Mouse (Mus musculus): ENCODE data around the gene Tle6. TPM values are rescaled to one million over a fixed set of nuclear protein-coding genes. Genes with fewer than 3 reads are reported as not detected.
A peak's percentile ranks its signal among the peaks of the same experiment; 100 is the strongest.

The Tle6 gene
- polyA plus RNA-seq, 1 experiment, result 14.3 TPM

GRCm38 (mm10) chr10:81593935-81594334 is 6.9 kb downstream of the Tle6 start:
- 89% methylated on average over 18 of the region's 18 CpGs for WGBS
- peaks cover 12% of the 10 kb centered on the region; the same call in 1 of the 2 replicates for H3K4me1 ChIP-seq (ENCODE audit: control insufficient read depth, insufficient read depth, insufficient read length)
- peaks cover 7% of the 10 kb centered on the region; the same call in 1 of the 2 replicates for H3K27me3 ChIP-seq (ENCODE audit: control insufficient read depth, insufficient read depth, low read length)
- H3K4me3 ChIP-seq (ENCODE audit: extremely low read depth, insufficient read depth, insufficient read length), result no peak overlapping the region
- DNase-seq (ENCODE audit: low read depth in 1 of 2, low spot score in 2 of 2), result no peak
- H3K27ac ChIP-seq (ENCODE audit: insufficient read depth, low read length), result no peak overlapping the region
- H3K36me3 ChIP-seq (ENCODE audit: control insufficient read depth, insufficient read depth, low read length), result no peaks in the 10 kb centered on the region
- no peak for TF ChIP-seq POLR2A (IDR thresholded peaks at IDR 0.05; ENCODE audit: low read depth, low read length)
- TF ChIP-seq CTCF (IDR thresholded peaks at IDR 0.05; ENCODE audit: extremely low read depth, insufficient read depth, insufficient read length, insufficient replicate concordance), result no peak

GRCm38 (mm10) chr10:81593223-81593622 is 7.7 kb downstream of the Tle6 start:
- Histone ChIP-seq H3K4me3 (ENCODE audit: extremely low read depth, insufficient read depth, insufficient read length) (no peak overlapping the region), H3K27ac (ENCODE audit: insufficient read depth, low read length) (no peak overlapping the region), H3K27me3 (ENCODE audit: control insufficient read depth, insufficient read depth, low read length) (peaks cover 7% of the 10 kb centered on the region; the same call in 1 of the 2 replicates), H3K36me3 (ENCODE audit: control insufficient read depth, insufficient read depth, low read length) (no peaks in the 10 kb centered on the region), H3K4me1 (ENCODE audit: control insufficient read depth, insufficient read depth, insufficient read length) (peaks cover 12% of the 10 kb centered on the region; the same call in 1 of the 2 replicates)
- 83% methylated on average over 4 of the region's 4 CpGs for WGBS
- TF ChIP-seq POLR2A (IDR thresholded peaks at IDR 0.05; ENCODE audit: low read depth, low read length), result no peak
- TF ChIP-seq CTCF (IDR thresholded peaks at IDR 0.05; ENCODE audit: extremely low read depth, insufficient read depth, insufficient read length, insufficient replicate concordance), result no peak
- DNase-seq (ENCODE audit: low read depth in 1 of 2, low spot score in 2 of 2), result no peak

GRCm38 (mm10) chr10:81592631-81593030 is 8.2 kb downstream of the Tle6 start:
- H3K27me3 ChIP-seq (ENCODE audit: control insufficient read depth, insufficient read depth, low read length), result peaks cover 7% of the 10 kb centered on the region; the same call in 1 of the 2 replicates
- 77% methylated on average over 7 of the region's 7 CpGs for WGBS

GRCm38 (mm10) chr10:81591846-81592245 is 9.0 kb downstream of the Tle6 start:
- Histone ChIP-seq H3K4me3 (ENCODE audit: extremely low read depth, insufficient read depth, insufficient read length) (no peak overlapping the region), H3K36me3 (ENCODE audit: control insufficient read depth, insufficient read depth, low read length) (no peaks in the 10 kb centered on the region), H3K4me1 (ENCODE audit: control insufficient read depth, insufficient read depth, insufficient read length) (peaks cover 3% of the 10 kb centered on the region; the same call in 1 of the 2 replicates), H3K27me3 (ENCODE audit: control insufficient read depth, insufficient read depth, low read length) (peaks cover 5% of the 10 kb centered on the region; the same call in 1 of the 2 replicates), H3K27ac (ENCODE audit: insufficient read depth, low read length) (no peak overlapping the region)
- 78% methylated on average over 9 of the region's 9 CpGs for WGBS
- DNase-seq (ENCODE audit: low read depth in 1 of 2, low spot score in 2 of 2), result no peak
- no peak for TF ChIP-seq POLR2A (IDR thresholded peaks at IDR 0.05; ENCODE audit: low read depth, low read length)
- no peak for TF ChIP-seq CTCF (IDR thresholded peaks at IDR 0.05; ENCODE audit: extremely low read depth, insufficient read depth, insufficient read length, insufficient replicate concordance)

More at GRCm38 (mm10) chr10:81592631-81593030, 8.2 kb downstream of the Tle6 start:
- H3K4me1 ChIP-seq (ENCODE audit: control insufficient read depth, insufficient read depth, insufficient read length), result peaks cover 8% of the 10 kb centered on the region; the same call in 1 of the 2 replicates
- no peak for DNase-seq (ENCODE audit: low read depth in 1 of 2, low spot score in 2 of 2)
- TF ChIP-seq CTCF (IDR thresholded peaks at IDR 0.05; ENCODE audit: extremely low read depth, insufficient read depth, insufficient read length, insufficient replicate concordance) (no peak), POLR2A (IDR thresholded peaks at IDR 0.05; ENCODE audit: low read depth, low read length) (no peak)
- H3K27ac ChIP-seq (ENCODE audit: insufficient read depth, low read length), result no peak overlapping the region
- H3K36me3 ChIP-seq (ENCODE audit: control insufficient read depth, insufficient read depth, low read length), result no peaks in the 10 kb centered on the region
- no peak overlapping the region for H3K4me3 ChIP-seq (ENCODE audit: extremely low read depth, insufficient read depth, insufficient read length)

- TF ChIP-seq POLR2A (IDR thresholded peaks at IDR 0.05; ENCODE audit: low read depth, low read length) (no peak), CTCF (IDR thresholded peaks at IDR 0.05; ENCODE audit: extremely low read depth, insufficient read depth, insufficient read length, insufficient replicate concordance) (no peak)
- DNase-seq (ENCODE audit: low read depth in 1 of 2, low spot score in 2 of 2), result no peak
- H3K4me1 ChIP-seq (ENCODE audit: control insufficient read depth, insufficient read depth, insufficient read length), result no peaks in the 10 kb centered on the region
- no peak overlapping the region for H3K4me3 ChIP-seq (ENCODE audit: extremely low read depth, insufficient read depth, insufficient read length)
- no peak overlapping the region for H3K27ac ChIP-seq (ENCODE audit: insufficient read depth, low read length)
- H3K27me3 ChIP-seq (ENCODE audit: control insufficient read depth, insufficient read depth, low read length), result no peaks in the 10 kb centered on the region
- WGBS, result 75% methylated on average over 7 of the region's 7 CpGs
- H3K36me3 ChIP-seq (ENCODE audit: control insufficient read depth, insufficient read depth, low read length), result no peaks in the 10 kb centered on the region
These were observed 12.1 kb downstream of the Tle6 start for GRCm38 (mm10) chr10:81588739-81589138.

GRCm38 (mm10) chr10:81583347-81583746 is 17.5 kb downstream of the Tle6 start:
- DNase-seq (ENCODE audit: low read depth in 1 of 2, low spot score in 2 of 2), result no peak
- Histone ChIP-seq H3K27ac (ENCODE audit: insufficient read depth, low read length) (no peak overlapping the region), H3K36me3 (ENCODE audit: control insufficient read depth, insufficient read depth, low read length) (no peaks in the 10 kb centered on the region), H3K4me3 (ENCODE audit: extremely low read depth, insufficient read depth, insufficient read length) (no peak overlapping the region), H3K27me3 (ENCODE audit: control insufficient read depth, insufficient read depth, low read length) (no peaks in the 10 kb centered on the region), H3K4me1 (ENCODE audit: control insufficient read depth, insufficient read depth, insufficient read length) (peaks cover 7% of the 10 kb centered on the region; the same call in 1 of the 2 replicates)
- WGBS, result 62% methylated on average over 6 of the region's 6 CpGs
- TF ChIP-seq POLR2A (IDR thresholded peaks at IDR 0.05; ENCODE audit: low read depth, low read length) (no peak), CTCF (IDR thresholded peaks at IDR 0.05; ENCODE audit: extremely low read depth, insufficient read depth, insufficient read length, insufficient replicate concordance) (no peak)

- H3K27me3 ChIP-seq (ENCODE audit: control insufficient read depth, insufficient read depth, low read length), result 0 out of 2 replicates have a peak, but pooled peaks cover 1% of the 10 kb centered on the region
- peaks cover 8% of the 10 kb centered on the region for H3K4me1 ChIP-seq (ENCODE audit: control insufficient read depth, insufficient read depth, insufficient read length)
- no peaks in the 10 kb centered on the region for H3K36me3 ChIP-seq (ENCODE audit: control insufficient read depth, insufficient read depth, low read length)
- no peak for DNase-seq (ENCODE audit: low read depth in 1 of 2, low spot score in 2 of 2)
- WGBS, result 6% methylated on average over 25 of the region's 25 CpGs
- H3K4me3 ChIP-seq (ENCODE audit: extremely low read depth, insufficient read depth, insufficient read length), result peak overlapping the region; percentile 42; the same call in 1 of the 2 replicates
- H3K27ac ChIP-seq (ENCODE audit: insufficient read depth, low read length), result no peak overlapping the region
- TF ChIP-seq CTCF (IDR thresholded peaks at IDR 0.05; ENCODE audit: extremely low read depth, insufficient read depth, insufficient read length, insufficient replicate concordance) (peak; percentile 12; the same call in 1 of the 2 replicates), POLR2A (IDR thresholded peaks at IDR 0.05; ENCODE audit: low read depth, low read length) (no peak)
These were observed 20.3 kb downstream of the Tle6 start for GRCm38 (mm10) chr10:81580441-81581070.
